Mouse (Mus musculus) olfactory bulb, adult 2 months (tissue): Measurements from ENCODE around the gene Adgra1.

ENCODE experiments used
- CTCF ChIP-seq: fragments of 200-500 bp; IDR thresholded peaks from 2 replicates; pipeline ENCODE4 v1.5.1; 2012; ENCODE audit warnings: low read depth, mild to moderate bottlenecking, low read length, moderate library complexity; ENCODE audit not compliant: insufficient read depth
- POLR2A ChIP-seq: fragments of 200-500 bp; IDR thresholded peaks from 2 replicates; pipeline ENCODE4 v1.6.1; 2012; ENCODE audit warnings: mild to moderate bottlenecking, low read depth, low read length, moderate library complexity; ENCODE audit not compliant: insufficient read depth

DNA sequence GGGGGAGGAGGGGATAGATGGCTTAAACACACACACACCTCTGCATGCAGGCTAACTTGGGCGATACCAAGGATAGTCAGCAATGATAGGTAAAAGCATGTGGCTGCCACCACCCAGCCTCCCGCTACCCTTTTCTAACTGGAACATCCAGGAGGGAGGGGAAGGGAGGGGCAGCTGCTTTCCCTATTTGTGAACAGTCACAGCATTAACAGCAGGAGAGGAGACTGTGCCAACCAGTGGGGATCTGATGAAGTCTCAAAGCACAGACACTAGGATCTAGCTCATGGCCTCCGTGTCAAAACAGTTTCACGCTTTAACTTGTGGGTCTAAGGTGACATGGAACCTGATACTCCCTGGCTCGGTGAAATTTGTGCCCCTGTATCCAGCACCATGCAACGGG lies 23.9 kb upstream of the Adgra1 start:
- TF ChIP-seq CTCF (no peak), POLR2A (no peak)
